Mouse (Mus musculus) kidney, embryonic 16.5 days (tissue): ENCODE measurements around the gene Cacng6. TPM values are rescaled to one million over a fixed set of nuclear protein-coding genes. Genes with fewer than 3 reads are reported as not detected.
"Not testable (repeated sequence)": the region's sequence is repeated elsewhere in the genome, so short reads cannot be mapped to it uniquely, and the experiment has no call there.

ENCODE experiments used
- ATAC-seq: fragments of 200-750 bp; cut with Nextera tagmentation; 2 replicates; pipeline ENCODE4 v1.8.0; 2017; ENCODE audit warnings: moderate TSS enrichment; ENCODE audit not compliant: low FRiP score, low TSS enrichment
- H3K27ac ChIP-seq: fragments of 300-500 bp; sonication (generic); 2 replicates; pipeline ENCODE4 v1.5.1; 2014; ENCODE audit warnings: low read length
- H3K27me3 ChIP-seq: fragments of 300-500 bp; sonication (generic); 2 replicates; pipeline ENCODE4 v1.6.1; 2014; ENCODE audit warnings: low read length, control low read depth, mixed read lengths; ENCODE audit not compliant: insufficient read depth
- H3K36me3 ChIP-seq: fragments of 300-500 bp; sonication (generic); 2 replicates; pipeline ENCODE4 v1.6.1; 2014; ENCODE audit warnings: low read length, control low read depth, mixed read lengths; ENCODE audit not compliant: insufficient read depth
- H3K4me1 ChIP-seq: fragments of 300-500 bp; sonication (generic); 2 replicates; pipeline ENCODE4 v1.6.1; 2014; ENCODE audit warnings: low read length, control low read depth, mixed read lengths; ENCODE audit not compliant: insufficient read depth
- H3K4me2 ChIP-seq: fragments of 300-500 bp; sonication (generic); replicated peaks from 2 replicates; pipeline ENCODE4 v1.6.1; 2014; ENCODE audit warnings: low read depth, low read length
- H3K4me3 ChIP-seq: fragments of 300-500 bp; sonication (generic); 2 replicates; pipeline ENCODE4 v1.5.1; 2014; ENCODE audit warnings: mild to moderate bottlenecking, low read length
- H3K9ac ChIP-seq: fragments of 300-500 bp; sonication (generic); replicated peaks from 2 replicates; pipeline ENCODE4 v1.6.1; 2014; ENCODE audit warnings: low read length
- H3K9me3 ChIP-seq: fragments of 300-500 bp; sonication (generic); 2 replicates; pipeline ENCODE4 v1.6.1; 2016; ENCODE audit warnings: low read length, control low read depth
- WGBS: fragments of 180-500 bp; shearing (Covaris S2); extraction: QIAGEN DNeasy Blood & Tissue Kit; methylation state at CpG from one replicate; pipeline ENCODE4 v1.1.7; 2014; 5-methylcytosine and 5-hydroxymethylcytosine counted together
- polyA plus RNA-seq: library from polyadenylated mRNA; unstranded; fragments of >200 nt; fragmentation: Nextera tagmentation; extraction: Ambion mirVana; gene quantifications from 2 replicates; pipeline ENCODE4 v1.2.1, GENCODE M21; 2015

Cacng6 gene
- polyA plus RNA-seq, 1 experiment from 2014 or later = 0.22 TPM

DNA sequence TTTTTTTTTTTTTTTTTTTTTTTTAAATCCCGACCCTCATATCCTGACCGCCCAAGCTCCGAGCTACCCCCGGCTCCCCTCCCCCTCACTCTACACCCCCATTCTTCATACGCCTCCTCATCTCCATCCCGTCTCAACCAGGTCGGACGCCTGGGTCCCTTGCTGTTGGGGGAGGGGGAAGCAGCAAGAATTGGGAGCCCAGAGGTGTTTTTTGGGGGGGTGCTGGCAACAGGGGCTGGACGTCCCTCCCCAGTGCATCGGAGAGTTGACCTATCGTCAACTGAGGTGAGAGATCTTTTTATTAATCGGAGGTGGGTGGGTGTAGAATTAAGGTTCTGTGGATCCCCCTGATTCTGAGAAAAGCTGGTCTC is 32.9 kb upstream of the Cacng6 start:
- no peaks in the 10 kb centered on the region for H3K9me3 ChIP-seq
- 3% methylated on average over 11 of the region's 12 CpGs for WGBS
- no peak overlapping the region for H3K9ac ChIP-seq

DNA sequence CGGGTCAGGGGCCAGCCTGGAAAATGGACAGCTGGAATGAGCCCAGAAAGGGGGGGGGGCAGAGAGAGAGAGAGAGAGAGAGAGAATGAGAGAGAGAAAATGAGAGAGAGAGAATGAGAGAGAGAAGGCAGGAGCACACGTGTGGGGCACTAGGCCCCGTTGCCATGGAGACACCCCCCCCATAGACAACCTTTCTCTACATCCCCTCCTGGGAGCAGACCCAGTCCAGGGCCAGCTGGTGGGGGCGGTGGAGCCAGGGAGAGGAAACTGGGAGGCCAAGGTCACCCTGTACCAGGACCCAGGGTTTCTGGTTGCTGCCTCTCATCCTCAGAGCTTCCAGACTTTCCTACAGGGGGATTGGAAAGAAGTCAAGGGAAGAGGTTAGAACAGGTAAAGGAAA is 32.2 kb upstream of the Cacng6 start:
- Histone ChIP-seq H3K4me2 (peak overlapping the region; percentile 49; the same call in 1 of the 2 replicates), H3K9ac (no peak overlapping the region), H3K4me3 (peak overlapping the region; percentile 5; the same call in 1 of the 2 replicates), H3K27me3 (no peaks in the 10 kb centered on the region), H3K9me3 (no peaks in the 10 kb centered on the region), H3K4me1 (peaks cover 5% of the 10 kb centered on the region; the same call in 1 of the 2 replicates), H3K36me3 (no peaks in the 10 kb centered on the region), H3K27ac (no peak overlapping the region)
- peak; percentile 44 for ATAC-seq
- 20% methylated on average over 4 of the region's 4 CpGs for WGBS

More for the DNA sequence above, 32.9 kb upstream of the Cacng6 start:
- no peak for ATAC-seq
- Histone ChIP-seq H3K27me3 (no peaks in the 10 kb centered on the region), H3K4me3 (peak overlapping the region; percentile 32), H3K27ac (no peak overlapping the region), H3K36me3 (no peaks in the 10 kb centered on the region), H3K4me1 (peaks cover 5% of the 10 kb centered on the region; the same call in 1 of the 2 replicates), H3K4me2 (peak overlapping the region; percentile 49)

DNA sequence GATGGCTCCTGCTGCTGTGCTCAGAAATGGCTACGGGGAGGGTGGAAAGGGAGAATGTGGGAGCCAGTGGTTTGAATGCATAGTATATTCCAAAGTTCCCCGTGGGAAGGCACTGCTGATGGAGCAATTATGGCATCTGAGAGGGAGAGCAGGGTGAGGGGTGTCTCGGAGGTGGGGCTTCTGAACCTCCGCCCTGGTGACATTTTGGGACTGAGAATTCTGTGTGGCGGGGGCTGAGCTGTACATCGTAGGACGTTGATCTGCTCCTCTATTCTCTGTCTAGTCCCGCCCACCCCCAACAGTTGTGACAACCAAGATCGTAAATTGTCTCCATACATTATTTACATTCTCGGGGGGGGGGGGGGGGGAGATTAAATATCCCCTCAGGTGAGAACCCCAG is 26.6 kb upstream of the Cacng6 start:
- Histone ChIP-seq H3K4me1 (no peaks in the 10 kb centered on the region), H3K27ac (no peak overlapping the region), H3K36me3 (no peaks in the 10 kb centered on the region), H3K27me3 (no peaks in the 10 kb centered on the region), H3K4me3 (no peak overlapping the region), H3K9ac (no peak overlapping the region), H3K4me2 (no peak overlapping the region), H3K9me3 (no peaks in the 10 kb centered on the region)
- whole genome bisulfite sequencing = 65% methylated on average over 10 of the region's 10 CpGs
- ATAC-seq = no peak

DNA sequence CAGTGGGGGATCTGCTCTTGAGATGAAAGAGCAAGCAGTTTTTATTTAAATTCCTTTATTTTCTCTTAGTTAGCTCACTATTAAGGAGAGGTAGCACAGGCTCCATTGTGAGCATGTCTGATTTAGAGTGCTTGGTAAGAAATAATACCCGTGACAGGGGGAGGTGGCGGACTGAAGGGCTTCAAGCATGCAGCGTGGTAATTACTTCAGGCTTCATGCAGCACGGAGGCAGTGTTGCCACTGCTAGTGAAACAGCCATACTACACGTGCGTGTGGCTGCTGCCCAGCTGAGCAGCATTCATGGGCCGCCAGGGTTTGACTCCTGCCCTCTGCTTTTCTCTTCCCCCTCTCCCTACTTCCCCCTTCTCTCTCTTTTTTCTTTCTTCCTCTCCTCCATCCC is 26.2 kb upstream of the Cacng6 start:
- H3K4me2 ChIP-seq = no peak overlapping the region
- no peaks in the 10 kb centered on the region for H3K27me3 ChIP-seq
- H3K9ac ChIP-seq = no peak overlapping the region
- no peaks in the 10 kb centered on the region for H3K4me1 ChIP-seq
- no peak overlapping the region for H3K27ac ChIP-seq
- ATAC-seq = no peak
- H3K4me3 ChIP-seq = no peak overlapping the region
- WGBS = 37% methylated on average over 7 of the region's 7 CpGs
- no peaks in the 10 kb centered on the region for H3K9me3 ChIP-seq
- H3K36me3 ChIP-seq = no peaks in the 10 kb centered on the region

DNA sequence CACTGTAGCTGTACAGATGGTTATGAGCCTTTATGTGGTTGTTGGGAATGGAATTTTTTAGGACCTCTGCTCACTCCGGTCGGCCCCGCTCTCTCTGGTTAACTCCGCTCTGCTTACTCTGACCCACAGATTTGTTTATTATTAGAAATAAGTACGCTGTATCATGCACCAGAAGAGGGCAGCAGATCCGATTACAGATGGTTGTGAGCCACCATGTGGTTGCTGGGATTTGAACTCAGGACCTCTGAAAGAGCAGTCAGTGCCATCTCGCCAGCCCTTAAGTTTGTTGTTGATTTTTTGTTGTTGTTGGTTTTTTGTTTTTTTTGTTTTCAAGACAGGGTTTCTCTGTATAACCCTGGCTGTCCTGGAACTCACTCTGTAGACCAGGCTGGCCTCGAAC is 25.6 kb upstream of the Cacng6 start:
- WGBS = 91% methylated on average over 8 of the region's 8 CpGs
- not testable (repeated sequence) for H3K9ac ChIP-seq, H3K36me3 ChIP-seq, H3K4me3 ChIP-seq, H3K27me3 ChIP-seq, H3K4me2 ChIP-seq, H3K9me3 ChIP-seq, ATAC-seq, H3K4me1 ChIP-seq, H3K27ac ChIP-seq

DNA sequence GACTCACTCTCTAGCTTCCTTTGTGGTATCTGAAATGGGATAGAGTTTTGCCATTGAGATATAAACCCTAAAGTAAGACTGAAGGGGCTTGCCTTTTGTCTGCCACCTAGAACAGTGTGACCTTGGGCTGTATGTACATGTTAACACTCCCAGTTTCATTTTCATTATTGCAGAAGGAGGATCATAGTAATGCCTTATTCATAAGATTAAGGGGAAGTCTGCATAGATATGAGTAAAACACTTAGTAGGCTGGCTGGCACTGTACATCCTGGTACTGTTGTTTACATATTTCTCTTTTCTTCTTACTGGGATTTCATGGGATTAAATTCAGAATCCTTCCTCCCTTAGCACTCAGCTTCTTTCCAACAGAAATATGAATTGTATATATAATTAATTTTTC is 24.1 kb upstream of the Cacng6 start:
- H3K4me3 ChIP-seq = no peak overlapping the region
- no peaks in the 10 kb centered on the region for H3K9me3 ChIP-seq
- no peak for ATAC-seq

DNA sequence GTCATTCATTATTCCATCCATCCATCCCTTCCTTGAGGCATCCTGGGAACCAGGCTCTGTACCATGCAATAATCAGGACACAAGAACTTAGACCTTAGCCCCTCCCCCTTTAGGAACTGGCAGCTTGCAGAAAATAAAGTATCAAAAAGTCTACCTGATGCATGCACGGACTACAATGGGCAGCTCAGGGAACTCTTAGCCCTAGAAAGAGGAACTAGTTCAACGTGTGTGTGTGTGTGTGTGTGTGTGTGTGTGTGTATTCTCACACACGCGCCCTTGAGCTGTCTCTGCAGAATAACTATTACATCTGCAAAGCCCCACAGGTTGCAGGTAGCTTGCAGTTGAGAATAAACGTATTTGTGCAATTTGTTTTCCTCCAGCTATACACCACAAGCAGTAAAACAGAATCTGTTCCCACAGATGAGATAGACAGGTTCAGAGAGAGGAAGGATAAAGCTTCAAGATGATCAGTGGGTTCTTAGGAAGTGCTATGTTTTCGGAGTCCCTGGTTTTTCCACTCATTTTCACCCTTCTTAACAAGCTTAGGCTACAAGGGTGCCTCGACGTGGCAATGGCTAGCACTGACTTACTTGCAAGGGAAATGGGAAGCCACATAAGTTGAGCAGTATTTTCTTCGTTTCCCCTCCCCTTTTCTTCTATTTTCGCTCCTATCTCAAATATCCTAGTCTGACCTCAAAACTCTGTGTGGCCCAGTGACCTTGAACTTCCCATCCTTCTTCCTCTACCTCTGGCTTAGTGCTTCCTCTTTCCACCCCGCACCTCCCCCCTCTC is 14.1 kb upstream of the Cacng6 start:
- Histone ChIP-seq H3K36me3 (no peaks in the 10 kb centered on the region), H3K9ac (no peak overlapping the region), H3K4me1 (peaks cover 13% of the 10 kb centered on the region), H3K4me2 (no peak overlapping the region), H3K9me3 (no peaks in the 10 kb centered on the region), H3K27me3 (peaks cover 46% of the 10 kb centered on the region), H3K4me3 (no peak overlapping the region), H3K27ac (no peak overlapping the region)
- no peak for ATAC-seq
- WGBS = 64% methylated on average over 11 of the region's 11 CpGs

More for the DNA sequence above, 24.1 kb upstream of the Cacng6 start:
- H3K9ac ChIP-seq = no peak overlapping the region
- H3K36me3 ChIP-seq = no peaks in the 10 kb centered on the region
- H3K27ac ChIP-seq = no peak overlapping the region
- H3K4me2 ChIP-seq = no peak overlapping the region
- no peaks in the 10 kb centered on the region for H3K27me3 ChIP-seq
- no peaks in the 10 kb centered on the region for H3K4me1 ChIP-seq

DNA sequence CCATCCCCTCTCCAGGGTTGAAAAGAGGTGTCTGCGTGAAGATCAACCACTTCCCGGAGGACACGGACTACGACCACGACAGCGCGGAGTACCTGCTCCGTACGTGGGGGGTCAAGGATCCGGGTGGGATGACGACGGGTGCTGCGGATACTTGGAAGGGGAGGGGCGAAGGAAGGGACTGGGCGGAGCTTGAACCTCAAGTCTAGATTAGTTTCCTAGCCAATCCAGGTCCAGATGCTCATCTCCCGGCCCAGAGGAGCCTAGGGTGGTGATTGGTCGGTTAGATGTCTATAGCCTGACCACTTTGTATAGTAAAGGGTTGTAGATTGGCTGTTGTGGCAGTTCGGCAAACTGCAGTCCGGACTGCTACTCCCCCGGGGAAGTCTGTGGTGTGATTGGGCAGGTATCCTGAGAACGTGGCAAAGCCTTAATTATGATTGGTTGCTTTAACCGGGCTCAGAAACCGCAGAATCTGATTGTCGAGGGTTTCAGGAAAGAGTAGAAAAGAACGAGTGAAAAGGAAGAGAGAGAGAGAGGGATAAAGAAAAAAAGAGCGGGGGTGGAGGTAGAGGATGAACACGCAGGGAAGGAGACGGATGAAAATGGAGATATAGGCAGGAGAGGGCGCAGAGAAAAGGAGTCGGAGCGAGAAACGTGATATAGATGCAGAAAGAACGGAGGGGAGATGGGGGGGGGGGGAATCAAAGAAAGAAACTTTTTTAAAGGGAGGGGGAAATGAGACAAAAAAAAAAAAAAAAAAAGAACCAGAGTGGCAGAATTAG is 12.6 kb upstream of the Cacng6 start:
- Histone ChIP-seq H3K36me3 (no peaks in the 10 kb centered on the region), H3K4me2 (peak overlapping the region; percentile 64), H3K27ac (no peak overlapping the region), H3K4me1 (peaks cover 13% of the 10 kb centered on the region), H3K9me3 (peaks cover 2% of the 10 kb centered on the region; the same call in 1 of the 2 replicates), H3K4me3 (peak overlapping the region; percentile 49), H3K27me3 (peaks cover 60% of the 10 kb centered on the region), H3K9ac (peak overlapping the region; percentile 55; the same call in 1 of the 2 replicates)
- ATAC-seq = peak; percentile 81
- WGBS = under 1% methylated on average over 33 of the region's 33 CpGs

DNA sequence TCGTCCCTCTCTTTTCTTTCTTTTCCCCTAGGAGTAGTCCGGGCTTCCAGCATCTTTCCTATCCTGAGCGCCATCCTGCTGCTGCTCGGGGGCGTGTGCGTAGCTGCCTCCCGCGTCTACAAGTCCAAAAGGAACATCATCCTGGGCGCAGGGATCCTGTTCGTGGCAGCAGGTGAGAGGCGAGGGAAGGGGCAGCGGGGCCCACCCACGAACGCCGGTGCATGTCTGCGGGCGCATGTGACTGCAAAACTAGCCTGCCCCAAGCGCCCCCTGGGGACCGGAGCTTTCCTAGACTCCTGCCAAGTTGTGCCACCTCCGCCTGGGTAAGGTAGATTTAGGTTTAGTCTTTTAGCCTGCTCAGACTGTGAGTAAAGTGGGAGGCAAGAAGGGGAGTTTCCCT is 12.0 kb upstream of the Cacng6 start:
- Histone ChIP-seq H3K36me3 (no peaks in the 10 kb centered on the region), H3K9me3 (peaks cover 3% of the 10 kb centered on the region; the same call in 1 of the 2 replicates), H3K27me3 (peaks cover 66% of the 10 kb centered on the region), H3K9ac (peak overlapping the region; percentile 53; the same call in 1 of the 2 replicates), H3K27ac (no peak overlapping the region), H3K4me1 (peaks cover 13% of the 10 kb centered on the region), H3K4me2 (peak overlapping the region; percentile 64), H3K4me3 (peak overlapping the region; percentile 49)
- WGBS = under 1% methylated on average over 20 of the region's 20 CpGs
- ATAC-seq = no peak
